Comparison of ENCODE assay signal across 8 mouse cellular contexts in the genomic region with DNA sequence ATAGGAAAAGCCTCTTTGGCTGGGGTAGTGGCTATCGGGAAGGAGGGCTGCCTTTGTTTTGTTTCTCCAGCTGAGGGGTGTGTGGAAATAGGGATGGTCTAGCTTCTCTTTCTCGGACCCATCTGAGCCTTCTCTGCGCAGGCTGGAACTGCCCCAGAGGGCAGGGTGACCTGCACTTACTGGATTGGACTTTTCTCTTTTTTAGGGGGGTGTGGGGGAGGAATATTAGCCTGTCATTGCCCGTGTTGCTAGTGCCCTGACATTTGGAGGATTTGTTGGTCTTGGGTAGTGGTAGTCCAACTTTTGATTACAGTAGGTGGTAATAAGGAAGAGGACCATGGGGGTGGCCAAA. TPM values are rescaled to one million over a fixed set of nuclear protein-coding genes. Genes with fewer than 3 reads are reported as not detected.
DNase-seq lines count a peak whose midpoint lies in the region; ATAC-seq and TF ChIP-seq lines count a peak whose summit lies in the region.

No protein-coding gene starts in this region.

- no peaks in the 10 kb centered on the region for H3K9me3 ChIP-seq in ES-E14 (ENCODE audit: control insufficient read depth, insufficient read depth, low read depth, low read length)
- H3K9me3 ChIP-seq in embryonic facial prominence, embryonic 15.5 days (replicated peaks), result no peaks in the 10 kb centered on the region
- no peaks in the 10 kb centered on the region for H3K9me3 ChIP-seq in heart, embryonic 15.5 days (replicated peaks)
- H3K9me3 ChIP-seq in limb, embryonic 11.5 days (ENCODE audit: control insufficient read depth, low read length), result no peaks in the 10 kb centered on the region
- H3K9me3 ChIP-seq in midbrain, embryonic 14.5 days (ENCODE audit: control insufficient read depth, low read length), result no peaks in the 10 kb centered on the region

- H3K27me3 ChIP-seq in embryonic facial prominence, embryonic 15.5 days, result no peaks in the 10 kb centered on the region
- H3K27me3 ChIP-seq in heart, embryonic 15.5 days, result no peaks in the 10 kb centered on the region
- no peaks in the 10 kb centered on the region for H3K27me3 ChIP-seq in limb, embryonic 11.5 days (ENCODE audit: control insufficient read depth, insufficient read depth, low read length)
- H3K27me3 ChIP-seq in midbrain, embryonic 14.5 days (ENCODE audit: control insufficient read depth, insufficient read depth, low read length), result no peaks in the 10 kb centered on the region

- no peaks in the 10 kb centered on the region; a peak in 1 of 4 replicates for H3K4me1 ChIP-seq in ES-E14 (ENCODE audit: control insufficient read depth in 2 of 2, insufficient read depth in 2 of 2, low read length in 2 of 2, poor library complexity in 1 of 2)
- peaks cover 11% of the 10 kb centered on the region for H3K4me1 ChIP-seq in embryonic facial prominence, embryonic 15.5 days
- H3K4me1 ChIP-seq in heart, embryonic 15.5 days (replicated peaks), result peaks cover 19% of the 10 kb centered on the region
- H3K4me1 ChIP-seq in limb, embryonic 11.5 days (ENCODE audit: control insufficient read depth, insufficient read depth, low read length), result no peaks in the 10 kb centered on the region; the same call in 1 of the 2 replicates
- H3K4me1 ChIP-seq in midbrain, embryonic 14.5 days (ENCODE audit: control insufficient read depth, insufficient read depth, low read length), result peaks cover 6% of the 10 kb centered on the region

- ATAC-seq in embryonic facial prominence, embryonic 15.5 days (ENCODE audit: insufficient number of reproducible peaks, low FRiP score, low TSS enrichment, low read depth), result 0 out of 2 replicates have a peak, but pooled peaks have one; percentile 2
- ATAC-seq in heart, embryonic 15.5 days (replicated peaks; ENCODE audit: insufficient number of reproducible peaks, insufficient read depth, low FRiP score, low read depth), result peak; percentile 7; the same call in 1 of the 2 replicates
- ATAC-seq in limb, embryonic 11.5 days (ENCODE audit: insufficient number of reproducible peaks, low FRiP score, low TSS enrichment, low read depth), result no peak
- peak; percentile 3; the same call in 1 of the 2 replicates for ATAC-seq in midbrain, embryonic 14.5 days (ENCODE audit: low FRiP score, low TSS enrichment)
- ATAC-seq in monocyte, adult 5-6 weeks (replicated peaks; ENCODE audit: insufficient number of reproducible peaks, low FRiP score, low TSS enrichment, poor library complexity, severe bottlenecking), result no peak

- H3K4me2 ChIP-seq in embryonic facial prominence, embryonic 15.5 days (replicated peaks), result peak overlapping the region; percentile 66
- peak overlapping the region; percentile 79 for H3K4me2 ChIP-seq in heart, embryonic 15.5 days
- H3K4me2 ChIP-seq in limb, embryonic 11.5 days (ENCODE audit: low read depth, severe bottlenecking), result peak overlapping the region; percentile 57
- peak overlapping the region; percentile 70 for H3K4me2 ChIP-seq in midbrain, embryonic 14.5 days (ENCODE audit: low read length)

- DNase-seq in 416B (ENCODE audit: low read depth), result peak; percentile 75
- no peak for DNase-seq in ES-E14 (ENCODE audit: low read depth, low spot score)
- DNase-seq in limb, embryonic 11.5 days (ENCODE audit: low spot score), result no peak
- DNase-seq in midbrain, embryonic 14.5 days, result no peak
- DNase-seq in frontal cortex, postnatal 10 days (ENCODE audit: low spot score in 2 of 2), result no peak

- peaks cover 4% of the 10 kb centered on the region; the same call in 1 of the 2 replicates for H3K36me3 ChIP-seq in ES-E14 (ENCODE audit: control insufficient read depth, insufficient read depth, low read length, poor library complexity, severe bottlenecking)
- H3K36me3 ChIP-seq in embryonic facial prominence, embryonic 15.5 days, result 0 out of 2 replicates have a peak, but pooled peaks cover 15% of the 10 kb centered on the region
- H3K36me3 ChIP-seq in heart, embryonic 15.5 days, result peaks cover 6% of the 10 kb centered on the region
- peaks cover 8% of the 10 kb centered on the region for H3K36me3 ChIP-seq in limb, embryonic 11.5 days (ENCODE audit: control insufficient read depth, insufficient read depth, low read length)
- H3K36me3 ChIP-seq in midbrain, embryonic 14.5 days (ENCODE audit: control insufficient read depth, insufficient read depth, low read length), result peaks cover 11% of the 10 kb centered on the region

- 0% methylated on average over 4 of the region's 4 CpGs for WGBS in embryonic facial prominence, embryonic 15.5 days
- WGBS in heart, embryonic 15.5 days, result 0% methylated on average over 4 of the region's 4 CpGs
- WGBS in limb, embryonic 11.5 days, result 0% methylated on average over 4 of the region's 4 CpGs
- WGBS in midbrain, embryonic 14.5 days, result 0% methylated on average over 4 of the region's 4 CpGs

- peak overlapping the region; percentile 72 to 98 for H3K4me3 ChIP-seq in ES-E14 (ENCODE audit: insufficient read depth in 1 of 2, low read depth in 1 of 2, low read length in 2 of 2, poor library complexity in 1 of 2, severe bottlenecking in 1 of 2)
- H3K4me3 ChIP-seq in embryonic facial prominence, embryonic 15.5 days (replicated peaks), result peak overlapping the region; percentile 89
- peak overlapping the region; percentile 97 for H3K4me3 ChIP-seq in heart, embryonic 15.5 days
- peak overlapping the region; percentile 89 for H3K4me3 ChIP-seq in limb, embryonic 11.5 days (ENCODE audit: low read depth, low read length)
- H3K4me3 ChIP-seq in midbrain, embryonic 14.5 days (replicated peaks; ENCODE audit: low read depth, low read length), result peak overlapping the region; percentile 93

- H3K27ac ChIP-seq in ES-E14 (ENCODE audit: insufficient read depth, low read depth, low read length, poor library complexity, severe bottlenecking), result peak overlapping the region; percentile 97
- peak overlapping the region; percentile 98 for H3K27ac ChIP-seq in embryonic facial prominence, embryonic 15.5 days (replicated peaks)
- peak overlapping the region; percentile 99 for H3K27ac ChIP-seq in heart, embryonic 15.5 days
- peak overlapping the region; percentile 99 for H3K27ac ChIP-seq in limb, embryonic 11.5 days (replicated peaks; ENCODE audit: low read depth, low read length)
- H3K27ac ChIP-seq in midbrain, embryonic 14.5 days (replicated peaks; ENCODE audit: low read depth, low read length), result peak overlapping the region; percentile 99

- peak overlapping the region; percentile 98 for H3K9ac ChIP-seq in ES-E14 (ENCODE audit: insufficient read depth, low read depth, low read length, poor library complexity, severe bottlenecking)
- H3K9ac ChIP-seq in embryonic facial prominence, embryonic 15.5 days, result peak overlapping the region; percentile 96
- peak overlapping the region; percentile 99 for H3K9ac ChIP-seq in heart, embryonic 15.5 days
- peak overlapping the region; percentile 88 for H3K9ac ChIP-seq in limb, embryonic 11.5 days (ENCODE audit: low read length)
- H3K9ac ChIP-seq in midbrain, embryonic 14.5 days (replicated peaks; ENCODE audit: low read length), result peak overlapping the region; percentile 100

- in situ Hi-C loops in ES-E14 (cut with MboI; ENCODE audit: low sequenced_read_pairs in 2 of 2, unreplicated experiment in 2 of 2), result no loop called here

TF ChIP-seq in ES-E14, 5 proteins besides CTCF, POLR2A, EP300 and RAD21:
- TF ChIP-seq ZNF384 (IDR thresholded peaks at IDR 0.05; ENCODE audit: low read depth, low read length) (no peak), MAFK (IDR thresholded peaks at IDR 0.05; ENCODE audit: insufficient read depth, low read depth, low read length) (no peak), CHD2 (IDR thresholded peaks at IDR 0.05; ENCODE audit: low read depth, low read length) (no peak), ZC3H11A (IDR thresholded peaks at IDR 0.05; ENCODE audit: borderline replicate concordance, low read depth, low read length) (no peak), HCFC1 (IDR thresholded peaks at IDR 0.05; ENCODE audit: borderline replicate concordance, insufficient read depth, low read length) (no peak; the same call in 1 of the 2 replicates)

RNA-seq across cellular contexts. Expression of a gene that starts 0.9 kb away (rescaled TPM):
- total RNA-seq in ES-E14 (2012; rRNA removed), result 47.4 and 52.3 TPM in 2 replicates
- polyA plus RNA-seq in embryonic facial prominence, embryonic 15.5 days (2015; fragmentation: Nextera tagmentation; extraction: Ambion mirVana), result 80.4 and 84.7 TPM in 2 replicates
- 70.6 and 73.1 TPM in 2 replicates for polyA plus RNA-seq in heart, embryonic 15.5 days (2015; fragmentation: Nextera tagmentation; extraction: Ambion mirVana)
- 109 and 114 TPM in 2 replicates for polyA plus RNA-seq in limb, embryonic 11.5 days (2014; fragmentation: Nextera tagmentation; extraction: Ambion mirVana)
- polyA plus RNA-seq in midbrain, embryonic 14.5 days (2014; fragmentation: Nextera tagmentation; extraction: Ambion mirVana), result 75.7 and 80.7 TPM in 2 replicates
- total RNA-seq in monocyte, adult 5-6 weeks (2017), result 34.8 to 50.0 TPM (median 44.1 TPM) in 3 replicates

RNA-seq across cellular contexts. Expression of a gene that starts 12.2 kb away (rescaled TPM):
- total RNA-seq in ES-E14 (2012; rRNA removed), result 67.5 and 69.4 TPM in 2 replicates
- 25.0 and 28.1 TPM in 2 replicates for polyA plus RNA-seq in embryonic facial prominence, embryonic 15.5 days (2015; fragmentation: Nextera tagmentation; extraction: Ambion mirVana)
- 12.8 and 20.2 TPM in 2 replicates for polyA plus RNA-seq in heart, embryonic 15.5 days (2015; fragmentation: Nextera tagmentation; extraction: Ambion mirVana)
- 27.1 and 28.4 TPM in 2 replicates for polyA plus RNA-seq in limb, embryonic 11.5 days (2014; fragmentation: Nextera tagmentation; extraction: Ambion mirVana)
- 35.7 and 38.1 TPM in 2 replicates for polyA plus RNA-seq in midbrain, embryonic 14.5 days (2014; fragmentation: Nextera tagmentation; extraction: Ambion mirVana)
- total RNA-seq in monocyte, adult 5-6 weeks (2017), result 18.0 to 23.8 TPM (median 22.2 TPM) in 3 replicates

RNA-seq across cellular contexts. Expression of a gene that starts 38.4 kb away (rescaled TPM):
- 62.9 and 87.0 TPM in 2 replicates for total RNA-seq in ES-E14 (2012; rRNA removed)
- polyA plus RNA-seq in embryonic facial prominence, embryonic 15.5 days (2015; fragmentation: Nextera tagmentation; extraction: Ambion mirVana), result 88.7 and 94.8 TPM in 2 replicates
- polyA plus RNA-seq in heart, embryonic 15.5 days (2015; fragmentation: Nextera tagmentation; extraction: Ambion mirVana), result 0.49 and 3.1 TPM in 2 replicates
- 1.2 and 1.6 TPM in 2 replicates for polyA plus RNA-seq in limb, embryonic 11.5 days (2014; fragmentation: Nextera tagmentation; extraction: Ambion mirVana)
- 0.22 TPM in 1 of 2 replicates, not detected in the other for polyA plus RNA-seq in midbrain, embryonic 14.5 days (2014; fragmentation: Nextera tagmentation; extraction: Ambion mirVana)
- total RNA-seq in monocyte, adult 5-6 weeks (2017), result 0.38 to 1.4 TPM in 2 of 3 replicates, not detected in the other

Comparison
In these comparisons a context has a peak if more than half of its experiments do, and no peak if none do; other contexts are left out.
1. ATAC-seq: peak in embryonic facial prominence, embryonic 15.5 days (single experiment), heart, embryonic 15.5 days (single experiment) and midbrain, embryonic 14.5 days (single experiment); none in limb, embryonic 11.5 days (single experiment) and monocyte, adult 5-6 weeks (single experiment).
2. RNA of a gene that starts 38.4 kb away (polyA plus RNA-seq): 88.7 to 94.8 TPM in embryonic facial prominence, embryonic 15.5 days; 1.2 to 1.6 TPM in limb, embryonic 11.5 days, 0.49 to 3.1 TPM in heart, embryonic 15.5 days and 0.22 TPM in midbrain, embryonic 14.5 days; every median in the first group is over 10 times any median in the second.
3. Peak in every context shown above with its lines, with median percentiles within 50 percentile points of each other: H3K27ac ChIP-seq, H3K4me3 ChIP-seq, H3K9ac ChIP-seq and H3K4me2 ChIP-seq.